Mouse (Mus musculus) liver, embryonic 14.5 days (tissue): ENCODE measurements around the gene Zfp688.

Source experiments
- CTCF ChIP-seq: IDR thresholded peaks from 2 replicates; pipeline ENCODE4 v1.5.1; 2016; ENCODE audit warnings: antibody characterized with exemption, low read depth, control low read depth
- EP300 ChIP-seq: IDR thresholded peaks from 2 replicates; pipeline ENCODE4 v1.6.1; 2016; ENCODE audit warnings: antibody characterized with exemption, low read depth

- TF ChIP-seq CTCF = no peak
- TF ChIP-seq EP300 = no peak
These were observed 22.1 kb upstream of the Zfp688 start for GRCm38 (mm10) chr7:127443976-127444375.
